Mouse (Mus musculus) forebrain, embryonic 10.5 days (tissue): ENCODE data around the gene Crocc2. TPM values are rescaled to one million over a fixed set of nuclear protein-coding genes. Genes with fewer than 3 reads are reported as not detected.
A peak's percentile ranks its signal among the peaks of the same experiment; 100 is the strongest.

Experiments used
- DNase-seq: peaks from one replicate; pipeline ENCODE4 v3.0.0-alpha.2; 2017; ENCODE audit warnings: low spot score; ENCODE audit errors: extremely low spot score
- H3K27ac ChIP-seq: fragments of 300-500 bp; sonication (generic); 2 replicates; pipeline ENCODE4 v1.5.1; 2016; ENCODE audit warnings: mild to moderate bottlenecking
- H3K27me3 ChIP-seq: fragments of 300-500 bp; sonication (generic); 2 replicates; pipeline ENCODE4 v1.6.1; 2016; ENCODE audit warnings: mild to moderate bottlenecking; ENCODE audit not compliant: poor library complexity, severe bottlenecking
- H3K36me3 ChIP-seq: fragments of 300-500 bp; sonication (generic); replicated peaks from 2 replicates; pipeline ENCODE4 v1.6.1; 2016; ENCODE audit warnings: mild to moderate bottlenecking, moderate library complexity
- H3K4me1 ChIP-seq: fragments of 300-500 bp; sonication (generic); 2 replicates; pipeline ENCODE4 v1.6.1; 2016
- H3K4me3 ChIP-seq: fragments of 300-500 bp; sonication (generic); 2 replicates; pipeline ENCODE4 v1.5.1; 2016; ENCODE audit warnings: mild to moderate bottlenecking, moderate library complexity
- H3K9me3 ChIP-seq: fragments of 300-500 bp; sonication (generic); 2 replicates; pipeline ENCODE4 v1.6.1; 2016; ENCODE audit warnings: mild to moderate bottlenecking, moderate library complexity
- WGBS: fragments of 180-500 bp; shearing (Covaris S2); methylation state at CpG from one replicate; pipeline ENCODE4 v1.1.7; 2016; 5-methylcytosine and 5-hydroxymethylcytosine counted together
- polyA plus RNA-seq: library from polyadenylated mRNA; unstranded; fragments of >200 nt; fragmentation: Nextera tagmentation; extraction: Ambion mirVana; gene quantifications from 2 replicates; pipeline ENCODE4 v1.2.1, GENCODE M21; 2016

Gene Crocc2
- polyA plus RNA-seq, 1 experiment from 2014 or later, result 0.05 TPM

DNA sequence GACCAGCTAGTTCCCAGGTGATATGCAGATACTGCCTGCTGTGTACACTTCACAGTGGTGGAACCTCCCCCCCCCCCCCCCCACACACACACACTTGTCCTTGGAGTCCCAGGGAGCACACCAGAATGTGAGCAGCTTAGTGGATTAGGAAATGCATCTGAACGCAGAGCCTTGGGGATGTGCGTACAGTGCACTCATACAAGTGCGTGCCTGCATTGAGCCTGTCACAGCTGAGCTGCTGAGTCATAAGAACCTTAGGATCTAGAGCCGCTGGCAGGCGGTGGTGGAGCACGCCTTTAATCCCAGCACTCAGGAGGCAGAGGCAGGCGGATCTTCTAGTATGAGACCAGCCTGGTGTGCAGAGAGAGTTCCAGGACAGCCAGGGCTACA lies 59.4 kb downstream of the Crocc2 start:
- Histone ChIP-seq H3K36me3 (no peaks in the 10 kb centered on the region), H3K9me3 (no peaks in the 10 kb centered on the region), H3K27me3 (peaks cover 19% of the 10 kb centered on the region), H3K4me1 (peaks cover 21% of the 10 kb centered on the region), H3K4me3 (no peak overlapping the region), H3K27ac (no peak overlapping the region)
- 95% methylated on average over 7 of the region's 7 CpGs for WGBS
- DNase-seq, result no peak

DNA sequence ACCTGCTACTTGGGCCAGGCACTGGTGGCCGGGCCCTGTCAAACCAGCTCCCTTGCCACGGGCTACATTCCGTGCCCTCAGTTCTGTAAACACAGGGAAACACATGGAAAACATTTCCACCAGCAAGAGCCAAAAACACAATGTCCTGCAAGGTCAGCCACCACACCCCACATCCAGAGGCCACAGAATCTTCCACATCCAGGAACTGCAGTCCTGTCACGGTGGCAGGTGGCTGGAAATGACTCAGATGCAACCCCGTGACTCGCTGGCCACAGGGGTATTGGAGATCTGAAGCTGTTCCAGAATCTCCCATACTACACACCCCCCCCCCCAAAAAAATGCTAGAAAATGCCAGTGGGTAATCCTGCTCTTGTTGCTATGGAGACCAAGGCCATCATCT lies 60.7 kb downstream of the Crocc2 start:
- DNase-seq, result no peak
- H3K4me1 ChIP-seq, result peaks cover 13% of the 10 kb centered on the region
- no peak overlapping the region for H3K27ac ChIP-seq
- H3K4me3 ChIP-seq, result no peak overlapping the region
- H3K27me3 ChIP-seq, result peaks cover 17% of the 10 kb centered on the region
- 82% methylated on average over 6 of the region's 6 CpGs for WGBS
- no peaks in the 10 kb centered on the region for H3K36me3 ChIP-seq
- no peaks in the 10 kb centered on the region for H3K9me3 ChIP-seq

DNA sequence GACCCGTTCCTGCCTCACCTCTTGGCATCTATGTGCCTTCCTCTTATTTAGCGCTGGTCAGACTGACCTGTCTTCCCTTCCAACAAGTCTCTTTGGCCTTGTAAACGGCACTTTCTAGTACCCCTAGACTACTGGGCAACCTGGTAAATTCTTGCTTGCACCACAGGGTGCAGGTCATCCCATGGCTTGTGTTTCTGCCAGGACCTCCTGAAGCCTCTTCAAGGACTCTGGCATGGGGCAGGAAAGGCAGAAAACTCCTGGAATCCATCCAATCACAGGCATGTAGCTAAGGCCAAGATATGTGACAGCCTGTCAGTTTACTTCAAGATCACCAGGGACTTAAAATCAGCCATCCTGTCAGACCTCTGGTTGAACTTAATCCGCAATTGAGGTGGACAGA lies 61.1 kb downstream of the Crocc2 start:
- no peak overlapping the region for H3K4me3 ChIP-seq
- H3K27me3 ChIP-seq, result peaks cover 17% of the 10 kb centered on the region
- DNase-seq, result no peak
- WGBS, result 84% methylated on average over 4 of the region's 4 CpGs
- H3K9me3 ChIP-seq, result no peaks in the 10 kb centered on the region
- no peaks in the 10 kb centered on the region for H3K36me3 ChIP-seq
- no peak overlapping the region for H3K27ac ChIP-seq
- H3K4me1 ChIP-seq, result peaks cover 10% of the 10 kb centered on the region

DNA sequence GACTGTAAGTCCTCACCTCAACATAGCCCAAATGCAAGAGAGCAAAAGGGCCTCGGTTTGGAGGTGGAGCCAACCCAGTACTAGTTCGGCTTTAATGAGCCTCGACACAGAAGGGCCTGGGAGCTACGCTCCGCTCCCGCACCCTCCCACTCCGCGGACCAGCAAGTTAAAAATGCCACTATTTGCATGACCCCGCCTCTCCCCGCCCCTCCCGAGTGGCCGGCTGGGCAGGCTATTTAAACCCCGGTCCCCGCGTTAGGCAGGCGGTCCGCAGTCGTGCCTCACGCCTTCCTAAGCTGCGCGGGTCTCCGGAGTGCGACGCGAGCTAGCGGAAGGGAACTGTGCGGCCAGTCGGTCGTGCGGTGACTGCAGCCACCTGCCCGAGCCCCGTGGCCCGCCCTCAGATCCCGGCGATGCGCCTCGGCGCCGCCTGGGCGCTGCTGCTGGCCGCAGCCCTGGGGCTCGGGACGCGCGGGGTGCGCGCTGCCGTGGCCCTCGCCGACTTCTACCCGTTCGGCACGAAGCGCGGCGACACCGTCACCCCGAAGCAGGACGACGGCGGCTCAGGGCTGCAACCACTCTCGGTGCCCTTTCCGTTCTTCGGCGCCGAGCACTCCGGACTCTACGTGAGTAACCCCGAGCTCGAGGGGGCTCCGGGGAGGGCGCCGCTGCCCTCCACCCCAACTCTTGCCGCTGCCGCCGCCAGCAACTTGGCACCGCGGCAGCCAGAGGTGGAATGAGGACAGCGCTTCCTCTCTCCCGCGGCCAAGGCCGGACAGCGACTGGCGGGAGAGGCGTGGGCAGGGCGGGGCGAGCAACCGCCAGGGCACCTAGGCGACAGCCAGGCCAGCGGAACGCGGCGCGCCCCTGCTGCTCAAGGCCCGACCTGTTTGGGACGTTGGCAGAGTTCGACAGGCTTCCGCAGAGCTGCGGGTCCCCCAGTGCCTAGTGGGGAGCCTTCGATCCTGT lies 67.3 kb downstream of the Crocc2 start, which contains the start of gene Sned1:
TSS of gene Sned1 (plus strand) at position 266 of the 969 bp plus-strand sequence.
- peaks cover 57% of the 10 kb centered on the region for H3K27me3 ChIP-seq
- H3K4me3 ChIP-seq, result peak within 1 kb of the TSS; percentile 69
- no peaks in the 10 kb centered on the region for H3K9me3 ChIP-seq
- DNase-seq, result peak; percentile 85
- H3K27ac ChIP-seq, result peak within 1 kb of the TSS; percentile 73
- H3K36me3 ChIP-seq, result no peaks in the 10 kb centered on the region
- WGBS, result 1% methylated on average over 98 of the region's 100 CpGs
- peaks cover 24% of the 10 kb centered on the region for H3K4me1 ChIP-seq

DNA sequence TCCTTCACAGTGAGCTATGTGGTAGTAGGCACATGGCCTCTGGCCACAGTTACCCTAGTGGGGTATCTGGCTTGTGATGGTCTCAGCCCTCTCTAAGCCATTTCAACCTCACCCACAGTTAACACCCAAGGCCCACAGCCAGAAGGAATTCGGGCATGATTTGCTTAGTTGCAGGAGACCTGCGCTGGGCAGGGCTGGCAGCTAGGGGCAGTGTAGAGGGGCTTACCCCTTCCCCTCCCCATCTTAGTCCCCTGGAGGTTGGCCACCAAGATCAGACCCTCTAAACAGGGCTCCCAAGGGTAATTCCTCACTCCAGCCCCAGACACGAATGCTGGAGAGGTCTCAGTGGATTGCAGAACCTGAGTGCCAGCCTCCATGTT lies 68.0 kb downstream of the Crocc2 start:
- no peaks in the 10 kb centered on the region for H3K9me3 ChIP-seq
- 15% methylated on average over 3 of the region's 3 CpGs for WGBS
- peak; percentile 22 for DNase-seq
- peak overlapping the region; percentile 69 for H3K4me3 ChIP-seq
- peaks cover 24% of the 10 kb centered on the region for H3K4me1 ChIP-seq
- H3K27ac ChIP-seq, result peak overlapping the region; percentile 73; the same call in 1 of the 2 replicates
- H3K27me3 ChIP-seq, result peaks cover 57% of the 10 kb centered on the region
- H3K36me3 ChIP-seq, result no peaks in the 10 kb centered on the region

DNA sequence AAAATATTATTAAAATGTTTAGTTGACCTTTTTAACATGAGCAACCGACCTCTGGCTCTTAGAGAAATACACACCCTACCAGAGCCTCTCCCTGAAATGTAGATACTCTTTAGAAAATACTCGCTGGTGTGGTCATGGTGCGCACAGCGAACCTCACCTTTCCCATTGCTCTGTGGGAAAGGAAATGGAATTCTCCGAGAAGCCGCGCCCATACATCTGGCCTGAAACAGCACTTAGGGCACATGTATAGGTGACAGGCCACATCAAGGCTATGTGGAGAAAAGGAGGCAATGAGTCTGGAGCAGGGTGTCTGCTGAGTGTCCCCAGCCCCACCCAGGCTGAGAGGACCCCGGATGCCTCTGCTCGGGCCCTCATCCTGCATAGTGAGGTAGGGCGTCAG lies 69.2 kb downstream of the Crocc2 start:
- H3K27ac ChIP-seq, result no peak overlapping the region
- H3K9me3 ChIP-seq, result no peaks in the 10 kb centered on the region
- H3K4me3 ChIP-seq, result no peak overlapping the region
- H3K27me3 ChIP-seq, result peaks cover 57% of the 10 kb centered on the region
- H3K36me3 ChIP-seq, result no peaks in the 10 kb centered on the region
- H3K4me1 ChIP-seq, result peaks cover 24% of the 10 kb centered on the region
- no peak for DNase-seq
- 89% methylated on average over 10 of the region's 10 CpGs for WGBS

DNA sequence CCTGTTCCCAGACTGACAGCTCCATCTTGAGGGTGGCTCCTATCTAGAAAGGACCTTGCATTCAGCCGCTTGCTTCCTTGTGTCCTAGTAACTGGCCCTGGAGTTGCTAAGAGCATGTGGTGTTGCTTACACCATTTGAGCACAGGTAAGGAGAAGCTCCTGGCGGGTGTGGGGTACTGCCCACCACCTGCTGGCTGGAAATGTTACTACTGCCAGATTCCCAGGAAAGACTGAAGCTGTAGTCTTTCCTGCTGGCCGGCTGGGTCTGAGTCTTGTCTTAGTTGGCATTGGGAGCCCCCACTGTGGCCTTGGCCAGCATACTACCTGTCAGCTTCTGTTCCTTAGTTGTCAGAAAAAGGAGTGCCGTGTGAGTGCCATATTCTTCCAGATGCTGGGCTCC lies 69.7 kb downstream of the Crocc2 start:
- no peaks in the 10 kb centered on the region for H3K9me3 ChIP-seq
- DNase-seq, result no peak
- H3K4me1 ChIP-seq, result peaks cover 20% of the 10 kb centered on the region
- WGBS, result 55% methylated on average over 4 of the region's 4 CpGs
- no peak overlapping the region for H3K27ac ChIP-seq
- peaks cover 57% of the 10 kb centered on the region for H3K27me3 ChIP-seq
- no peaks in the 10 kb centered on the region for H3K36me3 ChIP-seq
- no peak overlapping the region for H3K4me3 ChIP-seq

DNA sequence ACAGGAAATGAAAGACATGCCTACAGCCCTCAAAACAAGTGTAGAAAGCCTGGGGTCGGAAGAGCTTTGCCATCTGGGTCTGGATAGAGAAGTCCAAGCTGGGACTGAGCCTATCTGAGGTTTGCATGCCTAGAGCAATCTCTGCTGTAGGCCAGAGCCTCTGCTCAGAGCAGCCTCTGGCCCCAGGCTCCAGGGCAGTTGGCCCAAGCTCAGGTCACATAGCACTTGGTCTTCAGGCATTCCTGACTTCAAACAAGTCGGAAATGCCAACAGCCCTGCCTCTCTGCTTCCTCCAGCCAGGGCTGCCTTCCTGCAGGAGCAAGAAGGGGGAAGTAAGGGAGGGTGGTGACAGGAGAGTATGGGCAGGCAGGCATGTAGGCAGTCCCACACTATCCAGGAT lies 77.4 kb downstream of the Crocc2 start:
- Histone ChIP-seq H3K4me1 (peaks cover 6% of the 10 kb centered on the region; the same call in 1 of the 2 replicates), H3K4me3 (no peak overlapping the region), H3K27me3 (no peaks in the 10 kb centered on the region), H3K27ac (no peak overlapping the region), H3K36me3 (no peaks in the 10 kb centered on the region), H3K9me3 (no peaks in the 10 kb centered on the region)
- WGBS, result 61% methylated on average over 2 of the region's 2 CpGs
- no peak for DNase-seq

DNA sequence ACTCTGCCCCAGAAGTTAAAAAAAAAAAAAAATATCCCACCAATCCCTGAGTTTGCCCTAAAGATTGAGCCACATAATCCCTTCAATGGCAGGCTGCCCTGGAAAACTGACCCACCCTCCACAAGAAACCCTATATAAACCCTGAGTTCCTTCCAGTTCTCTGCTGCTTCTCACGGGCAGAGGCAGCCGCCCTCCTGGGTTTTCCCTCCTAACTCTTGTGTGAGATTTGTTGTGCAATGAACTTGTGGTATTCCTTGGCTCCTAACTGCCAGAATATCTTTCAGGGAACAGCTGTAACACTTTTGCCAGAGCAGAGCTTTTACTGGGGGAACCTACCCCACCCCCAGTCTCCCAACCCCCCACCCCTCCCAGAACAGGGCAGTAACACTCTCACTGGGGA lies 84.1 kb downstream of the Crocc2 start:
- H3K36me3 ChIP-seq, result no peaks in the 10 kb centered on the region
- WGBS, result 65% methylated on average over 2 of the region's 2 CpGs
- DNase-seq, result no peak
- no peaks in the 10 kb centered on the region for H3K9me3 ChIP-seq
- no peaks in the 10 kb centered on the region for H3K27me3 ChIP-seq
- H3K4me3 ChIP-seq, result no peak overlapping the region
- no peak overlapping the region for H3K27ac ChIP-seq
- H3K4me1 ChIP-seq, result peaks cover 3% of the 10 kb centered on the region; the same call in 1 of the 2 replicates

DNA sequence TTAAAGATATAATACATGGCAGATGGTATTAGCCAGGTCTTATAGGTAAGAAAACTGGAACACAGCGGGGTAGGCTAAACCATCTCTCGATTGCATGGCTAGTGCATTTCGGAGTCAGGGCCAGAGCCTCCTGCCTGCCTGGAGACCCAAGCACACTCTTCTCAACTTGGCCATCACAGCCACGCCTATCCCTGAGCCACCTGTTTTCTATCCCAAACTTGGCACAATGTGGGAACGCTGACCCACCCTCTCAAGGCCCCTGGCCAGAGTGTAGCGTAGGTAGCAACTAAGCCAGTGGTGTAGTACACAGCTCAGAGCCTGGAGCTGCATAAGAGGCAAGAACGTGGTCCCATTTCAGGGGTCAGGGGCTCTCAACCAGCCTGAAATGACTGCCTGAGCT lies 87.2 kb downstream of the Crocc2 start:
- Histone ChIP-seq H3K27me3 (no peaks in the 10 kb centered on the region), H3K4me1 (peaks cover 3% of the 10 kb centered on the region; the same call in 1 of the 2 replicates), H3K4me3 (no peak overlapping the region), H3K36me3 (no peaks in the 10 kb centered on the region), H3K9me3 (no peaks in the 10 kb centered on the region), H3K27ac (no peak overlapping the region)
- DNase-seq, result no peak
- 91% methylated on average over 7 of the region's 7 CpGs for WGBS

DNA sequence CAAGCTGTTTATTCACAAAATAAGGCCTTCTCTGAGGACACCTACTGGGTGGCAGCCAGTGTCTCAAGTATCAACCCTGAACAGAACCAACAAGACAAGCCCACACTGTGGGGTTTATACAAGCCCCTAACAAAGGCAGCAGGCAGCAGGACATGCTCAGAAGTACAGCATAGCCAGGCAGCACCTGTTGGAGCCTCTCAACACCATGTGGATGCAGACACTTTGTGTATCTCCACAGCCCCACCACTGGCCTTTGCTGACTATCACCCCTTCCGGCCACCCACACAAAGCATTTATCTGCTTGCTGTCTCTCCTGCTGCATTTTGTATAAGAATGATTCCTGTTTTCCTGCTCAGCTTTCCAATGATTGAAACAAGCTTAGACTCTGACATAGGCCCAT lies 89.0 kb downstream of the Crocc2 start:
- no peak for DNase-seq
- WGBS, result 72% methylated on average over 1 of the region's 1 CpGs
- H3K9me3 ChIP-seq, result no peaks in the 10 kb centered on the region

DNA sequence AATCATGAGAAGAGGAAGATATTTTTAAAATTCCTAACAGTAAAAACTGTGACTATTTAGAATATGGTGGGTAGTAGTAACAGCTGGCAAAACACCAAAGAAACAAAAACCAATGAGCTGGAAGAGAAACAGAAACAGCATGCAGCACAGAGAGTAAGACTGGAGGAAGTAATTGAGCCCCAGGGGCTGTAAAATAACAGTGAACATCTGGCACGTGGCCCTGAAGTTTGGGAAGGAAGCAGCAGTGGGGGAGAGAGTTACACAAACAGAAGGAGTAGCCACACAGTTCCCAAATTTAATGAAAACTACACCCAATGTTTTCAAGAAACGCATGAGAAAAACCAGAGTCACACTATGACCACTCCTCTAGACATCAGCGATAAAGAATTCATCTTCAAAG lies 98.7 kb downstream of the Crocc2 start:
- no peaks in the 10 kb centered on the region for H3K36me3 ChIP-seq
- H3K9me3 ChIP-seq, result no peaks in the 10 kb centered on the region
- DNase-seq, result no peak
- no peak overlapping the region for H3K27ac ChIP-seq
- 53% methylated on average over 3 of the region's 3 CpGs for WGBS
- no peak overlapping the region for H3K4me3 ChIP-seq
- no peaks in the 10 kb centered on the region for H3K27me3 ChIP-seq
- H3K4me1 ChIP-seq, result peaks cover under 1% of the 10 kb centered on the region; the same call in 1 of the 2 replicates

More for the DNA sequence above, 89.0 kb downstream of the Crocc2 start:
- Histone ChIP-seq H3K4me1 (peaks cover 3% of the 10 kb centered on the region; the same call in 1 of the 2 replicates), H3K27me3 (no peaks in the 10 kb centered on the region), H3K27ac (no peak overlapping the region), H3K36me3 (no peaks in the 10 kb centered on the region), H3K4me3 (no peak overlapping the region)

DNA sequence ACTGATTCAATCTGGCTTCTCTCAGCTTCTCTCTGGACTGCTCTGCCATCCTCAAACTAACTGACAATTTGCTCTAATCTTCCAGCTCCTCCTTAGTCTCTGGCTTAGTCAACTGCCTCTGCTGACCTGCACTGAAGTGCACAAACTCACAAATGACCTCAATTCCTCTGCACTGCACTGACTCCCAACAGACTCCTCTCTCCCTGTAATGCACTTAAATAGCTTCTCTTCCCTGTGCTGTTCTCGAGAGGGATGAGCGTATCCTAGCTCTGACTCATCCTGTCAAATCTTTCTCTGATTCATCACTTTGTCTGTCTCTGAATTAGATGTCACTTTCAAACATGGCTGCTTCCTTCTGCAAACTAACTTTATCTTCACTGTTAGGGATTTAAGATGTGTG lies 99.7 kb downstream of the Crocc2 start:
- Histone ChIP-seq H3K27me3 (no peaks in the 10 kb centered on the region), H3K9me3 (no peaks in the 10 kb centered on the region), H3K27ac (no peak overlapping the region), H3K4me1 (peaks cover 4% of the 10 kb centered on the region; the same call in 1 of the 2 replicates), H3K36me3 (no peaks in the 10 kb centered on the region), H3K4me3 (no peak overlapping the region)
- no peak for DNase-seq
- WGBS, result 89% methylated on average over 2 of the region's 2 CpGs
